Mouse (Mus musculus) C3H10T1/2 (cell line): ENCODE results near the gene Gm15557. TPM values are rescaled to one million over a fixed set of nuclear protein-coding genes. Genes with fewer than 3 reads are reported as not detected.

ENCODE experiments used
- polyA plus RNA-seq, 2 experiments: library from polyadenylated mRNA; unstranded; fragments of >200 nt; fragmentation: generic; extraction: Trizol; gene quantifications; one replicate each; pipeline ENCODE4 v1.2.1; 2012; ENCODE audit warnings: missing spikeins in 2 of 2

The Gm15557 gene
- polyA plus RNA-seq = under 1 TPM in 1 of 2 experiments, not detected in 1; 0.07 TPM

GRCm38 (mm10) chr2:155940681-155941080, at the start of gene Gm15557:
TSS of gene Gm15557 (plus strand) at chr2:155940728.

GRCm38 (mm10) chr2:155929531-155930442, 10.7 kb upstream of the Gm15557 start, which contains the start of gene Uqcc1:
TSS of gene Uqcc1 (minus strand) at chr2:155930310.

GRCm38 (mm10) chr2:155945124-155945523, 4.6 kb downstream of the Gm15557 start, which contains the start of gene Gdf5:
TSS of gene Gdf5 (minus strand) at chr2:155945367.

GRCm38 (mm10) chr2:155956134-155957059, 15.9 kb downstream of the Gm15557 start, which contains the start of gene Cep250:
TSS of gene Cep250 (plus strand) at chr2:155956458.

Other genes starting within 250 kb of the Gm15557 start
- gene Trpc4ap, start 248.3 kb upstream of the Gm15557 start, polyA plus RNA-seq = 100 to 1,000 TPM in 1 of 2 experiments, 10 to 100 TPM in 1; 43.1 to 143 TPM
- gene Edem2, start 211.3 kb upstream of the Gm15557 start, polyA plus RNA-seq = 10 to 100 TPM; 17.7 to 35.3 TPM
- gene Gm17581, start 204.9 kb upstream of the Gm15557 start, polyA plus RNA-seq = not detected
- gene Procr, start 189.6 kb upstream of the Gm15557 start, polyA plus RNA-seq = 1 to 10 TPM; 4.4 to 7.8 TPM
- under 1 TPM; 0.11 to 0.15 TPM for gene Mmp24, start 165.4 kb upstream of the Gm15557 start, polyA plus RNA-seq
- 10 to 100 TPM; 42.7 to 60.4 TPM for gene BC029722, start 121.3 kb upstream of the Gm15557 start, polyA plus RNA-seq
- 100 to 1,000 TPM; 140 to 603 TPM for gene Eif6, start 113.8 kb upstream of the Gm15557 start, polyA plus RNA-seq
- gene Fam83c, start 105.9 kb upstream of the Gm15557 start, polyA plus RNA-seq = under 1 TPM in 1 of 2 experiments, not detected in 1; 0.01 TPM
- 10 to 100 TPM; 10.3 to 24.6 TPM for gene Uqcc1, start 10.4 kb upstream of the Gm15557 start, polyA plus RNA-seq
- under 1 TPM; 0.01 to 0.02 TPM for gene Gdf5, start 4.6 kb downstream of the Gm15557 start, polyA plus RNA-seq
- gene Cep250, start 15.7 kb downstream of the Gm15557 start, polyA plus RNA-seq = 10 to 100 TPM in 1 of 2 experiments, 1 to 10 TPM in 1; 3.8 to 12.5 TPM
- gene 6430550D23Rik, start 67.2 kb downstream of the Gm15557 start, polyA plus RNA-seq = under 1 TPM; 0.01 to 0.76 TPM
- 100 to 1,000 TPM; 330 to 541 TPM for gene Ergic3, start 67.3 kb downstream of the Gm15557 start, polyA plus RNA-seq
- gene Fer1l4, start 112.2 kb downstream of the Gm15557 start, polyA plus RNA-seq = under 1 TPM in 1 of 2 experiments, not detected in 1; under 0.01 TPM
- gene Spag4, start 124.4 kb downstream of the Gm15557 start, polyA plus RNA-seq = 1 to 10 TPM; 2.1 to 2.8 TPM
- gene Cpne1, start 171.2 kb downstream of the Gm15557 start, polyA plus RNA-seq = 10 to 100 TPM in 1 of 2 experiments, 1 to 10 TPM in 1; 2.5 to 40.9 TPM
- 1 to 10 TPM in 1 of 2 experiments, under 1 TPM in 1; 0.62 to 4.9 TPM for gene Rbm12, start 171.2 kb downstream of the Gm15557 start, polyA plus RNA-seq
- gene Gm28036, start 186.4 kb downstream of the Gm15557 start, polyA plus RNA-seq = 1 to 10 TPM in 1 of 2 experiments, not detected in 1; 7.6 TPM
- 100 to 1,000 TPM; 325 to 542 TPM for gene Romo1, start 203.3 kb downstream of the Gm15557 start, polyA plus RNA-seq
- gene Nfs1, start 203.5 kb downstream of the Gm15557 start, polyA plus RNA-seq = 10 to 100 TPM; 10.8 to 20.0 TPM
- 10 to 100 TPM; 13.4 to 44.6 TPM for gene Rbm39, start 239.5 kb downstream of the Gm15557 start, polyA plus RNA-seq